Mouse (Mus musculus) bone marrow macrophage, adult 2 months (primary cell): Measurements from ENCODE around the gene Slc24a3.

Experiments
- CTCF ChIP-seq: IDR thresholded peaks from 2 replicates; pipeline ENCODE4 v1.5.1; 2012; ENCODE audit warnings: low read depth, mild to moderate bottlenecking, low read length, moderate library complexity
- POLR2A ChIP-seq: IDR thresholded peaks from 2 replicates; pipeline ENCODE4 v1.6.1; 2012; ENCODE audit warnings: mild to moderate bottlenecking, low read depth, low read length, borderline replicate concordance

DNA sequence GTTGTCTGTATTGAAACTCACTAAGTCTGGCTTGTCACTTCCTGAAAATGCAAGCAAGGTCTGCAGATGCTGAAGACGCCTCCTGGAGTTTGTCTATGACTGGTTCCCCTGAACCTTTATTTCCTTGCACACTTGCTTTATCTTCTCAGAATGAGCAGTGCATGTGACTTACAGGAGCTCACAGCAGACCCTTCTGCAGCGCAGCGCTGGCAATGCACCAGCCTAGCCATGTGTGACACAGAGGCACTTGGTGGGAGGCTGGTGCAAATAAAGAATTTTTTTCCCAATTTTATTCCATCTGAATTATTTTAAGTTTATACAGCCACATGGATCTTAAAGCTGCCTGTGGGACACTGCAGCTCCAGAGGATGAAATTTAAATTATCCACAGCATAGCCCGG, 452.1 kb downstream of the Slc24a3 start:
- TF ChIP-seq CTCF (no peak), POLR2A (no peak)
